Mouse (Mus musculus) cerebellum, adult 9-11 months (tissue): ENCODE measurements around the gene Tmco5.
"Not testable (repeated sequence)": the region's sequence is repeated elsewhere in the genome, so short reads cannot be mapped to it uniquely, and the experiment has no call there.

Experiments
- DNase-seq: peaks from one replicate; pipeline ENCODE4 v3.0.0; 2022

The Tmco5 gene

DNA sequence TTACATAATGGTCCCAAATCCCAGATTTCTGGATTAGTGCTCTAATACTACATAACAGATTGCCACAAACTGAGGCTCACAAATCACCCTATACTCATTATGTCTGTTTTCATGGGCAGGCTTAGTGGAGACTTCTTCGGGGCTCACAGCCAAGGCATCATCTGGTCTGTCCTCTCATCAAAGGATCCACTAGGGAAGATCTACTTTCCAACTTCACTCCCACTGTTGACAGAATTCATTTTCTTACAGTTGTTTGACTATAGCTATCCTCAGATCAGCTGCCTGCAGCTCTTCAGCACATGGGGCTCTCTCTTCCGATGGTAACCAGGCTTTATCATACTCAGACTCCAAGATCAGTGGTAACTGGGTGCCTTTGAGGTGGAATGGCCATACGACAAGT lies 45.2 kb downstream of the Tmco5 start:
- no peak for DNase-seq

DNA sequence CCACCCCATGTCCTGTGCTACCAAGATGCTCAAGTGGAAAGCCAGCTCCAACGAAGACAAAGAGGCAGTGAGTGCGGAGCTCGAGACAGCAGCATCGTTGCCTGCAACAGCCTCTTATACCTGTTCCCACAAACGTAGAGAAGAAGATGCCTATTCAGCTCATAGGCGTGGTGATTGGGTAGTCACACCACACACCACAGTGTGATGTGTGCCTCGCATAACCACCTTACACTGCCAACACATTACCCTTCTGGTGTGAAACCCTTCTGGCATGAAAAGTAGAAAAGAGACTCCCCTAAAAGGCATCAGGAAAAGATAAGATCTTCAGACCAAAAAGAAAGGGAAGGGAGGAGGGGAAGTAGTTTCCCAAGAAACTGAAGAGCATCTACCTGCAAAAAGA lies 45.8 kb downstream of the Tmco5 start:
- no peak for DNase-seq

DNA sequence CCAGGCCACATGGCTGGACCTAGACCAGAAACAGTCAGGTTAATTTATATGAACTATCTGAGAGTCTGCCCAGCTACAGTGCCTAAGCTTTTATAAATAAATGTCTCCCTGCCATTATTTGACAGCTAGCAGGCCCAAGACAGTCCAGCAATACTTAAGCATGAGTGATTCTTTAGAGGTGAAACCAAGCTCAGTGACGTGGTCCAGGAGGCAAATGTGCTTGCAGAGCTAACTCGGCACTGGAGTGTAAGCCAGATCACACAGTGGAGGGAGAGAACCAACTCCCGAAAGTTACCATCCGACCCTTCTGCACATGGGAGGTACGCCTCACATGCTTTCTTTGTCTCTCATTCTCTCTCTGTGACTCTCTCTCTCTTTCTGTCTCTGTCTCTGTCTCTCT lies 46.7 kb downstream of the Tmco5 start:
- no peak for DNase-seq

DNA sequence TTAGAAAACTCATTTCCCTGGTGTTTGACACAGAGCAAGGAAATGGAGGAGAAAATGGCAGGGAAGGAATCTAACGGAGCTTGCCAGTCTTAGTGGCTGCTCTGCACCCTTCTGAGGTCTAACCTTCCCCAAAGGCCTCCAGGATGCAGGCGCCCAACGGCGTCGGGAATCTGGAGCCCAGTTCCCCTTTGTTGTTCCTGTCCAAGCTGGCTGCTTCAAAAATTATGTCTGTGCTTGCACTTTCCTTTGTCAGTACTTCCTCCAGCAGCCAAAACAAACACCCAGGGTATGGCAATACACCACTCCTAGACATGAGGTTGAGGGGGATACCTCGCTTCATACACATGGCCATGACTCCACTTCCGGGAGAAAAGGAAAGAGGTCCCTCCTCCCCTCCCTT lies 53.7 kb downstream of the Tmco5 start:
- DNase-seq: no peak

DNA sequence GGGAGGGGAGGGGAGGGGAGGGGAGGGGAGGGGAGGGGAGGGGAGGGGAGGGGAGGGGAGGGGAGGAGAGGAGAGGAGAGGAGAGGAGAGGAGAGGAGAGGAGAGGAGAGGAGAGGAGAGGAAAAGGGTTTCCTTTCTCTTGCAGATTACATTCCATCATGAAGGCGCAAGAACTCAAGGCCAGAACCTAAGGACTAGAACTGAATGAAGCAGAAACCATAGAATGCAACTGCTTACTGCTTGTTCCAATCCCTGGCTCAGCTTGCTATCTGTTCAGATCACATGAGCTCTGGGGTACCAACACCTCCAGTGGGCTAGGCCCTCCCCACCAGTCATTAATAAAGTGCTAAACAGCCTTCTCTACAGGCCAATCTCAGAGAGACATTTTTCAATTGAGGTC lies 55.7 kb downstream of the Tmco5 start:
- not testable (repeated sequence) for DNase-seq

DNA sequence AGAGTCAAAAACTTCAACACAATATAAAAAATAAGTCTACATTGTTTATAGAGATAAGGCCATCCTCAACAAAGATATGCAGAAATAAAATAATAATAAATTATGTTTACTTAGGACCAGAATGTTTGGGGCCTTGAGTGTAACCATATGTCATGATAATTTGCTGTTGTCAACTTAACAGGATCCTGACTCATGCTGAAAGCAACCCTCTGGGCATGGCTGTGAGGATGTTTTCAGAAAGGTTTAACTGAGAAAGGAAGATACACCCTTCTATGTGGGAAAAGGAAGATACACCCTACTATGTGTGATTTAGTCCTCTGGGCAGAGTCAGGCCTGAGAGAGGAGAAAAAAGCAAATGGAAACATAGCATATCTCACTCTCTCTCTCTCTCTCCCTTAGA lies 56.3 kb downstream of the Tmco5 start:
- no peak for DNase-seq

DNA sequence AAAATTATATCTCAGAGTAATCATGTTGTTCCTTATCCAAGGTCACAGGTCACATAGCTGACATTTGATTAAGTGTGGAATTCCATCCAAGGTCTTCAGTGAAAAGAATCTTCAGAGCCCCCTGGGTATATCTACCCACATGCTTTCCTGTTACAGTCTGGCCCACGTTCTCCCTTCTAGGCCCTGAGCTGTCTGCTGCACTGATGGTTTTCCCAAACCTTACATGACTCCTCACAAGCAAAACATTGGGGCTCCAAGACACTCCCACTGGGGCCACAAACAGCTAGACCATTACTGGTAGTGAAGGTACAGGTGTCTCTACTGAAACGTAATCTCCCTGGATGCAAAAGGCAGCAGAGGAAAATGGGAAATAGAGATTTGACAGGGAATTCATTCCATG lies 57.9 kb downstream of the Tmco5 start:
- DNase-seq: no peak

DNA sequence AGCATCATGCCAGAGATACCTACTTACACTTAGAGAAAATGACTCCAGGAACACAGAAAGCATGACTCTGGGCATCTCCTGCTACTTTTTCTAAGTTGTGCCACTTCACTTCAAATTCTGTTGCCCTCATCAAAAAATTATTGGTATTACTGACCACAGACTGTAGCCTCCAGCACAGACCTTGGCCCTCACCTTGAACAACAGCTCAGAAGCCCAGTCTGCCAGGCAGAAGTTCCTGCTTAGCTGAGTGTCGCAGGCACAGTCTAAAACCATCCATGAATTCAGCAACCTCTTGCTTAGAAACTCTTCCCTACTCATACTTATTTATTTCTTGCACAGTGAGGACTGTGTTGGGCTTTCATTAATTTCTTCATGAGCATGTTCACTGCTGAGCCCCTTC lies 58.7 kb downstream of the Tmco5 start:
- DNase-seq: no peak

DNA sequence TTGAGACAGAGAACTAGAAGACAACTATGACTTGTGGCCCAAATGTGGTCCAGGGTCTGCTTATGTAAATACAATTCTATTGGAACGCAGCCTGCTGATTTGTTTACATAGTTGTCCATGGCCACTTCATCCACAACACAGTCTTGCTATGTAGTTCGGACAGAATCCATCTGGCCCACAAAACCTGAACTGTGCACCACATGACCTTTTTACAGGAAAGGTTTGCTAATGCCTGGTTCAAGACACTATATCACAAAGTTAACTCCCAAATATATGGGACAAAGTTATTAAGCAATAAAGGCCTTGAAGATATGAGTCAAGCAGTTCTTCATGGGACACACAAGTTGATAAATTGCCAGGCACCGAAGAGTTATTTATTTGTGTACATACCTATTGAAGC lies 63.3 kb downstream of the Tmco5 start:
- no peak for DNase-seq
